Mouse (Mus musculus) embryonic fibroblast, embryonic 13.5 days (primary cell): ENCODE measurements around the gene Cabp4.

Experiments used
- CTCF ChIP-seq: IDR thresholded peaks from 2 replicates; pipeline ENCODE4 v1.5.1; 2011; ENCODE audit warnings: mild to moderate bottlenecking, control low read depth, low read length, moderate library complexity, borderline replicate concordance; ENCODE audit not compliant: insufficient read depth
- POLR2A ChIP-seq: IDR thresholded peaks from 2 replicates; pipeline ENCODE4 v1.6.1; 2011; ENCODE audit warnings: low read depth, mild to moderate bottlenecking, control low read depth, low read length, moderate library complexity

- TF ChIP-seq POLR2A (no peak), CTCF (no peak)
These were observed 50.1 kb downstream of the Cabp4 start for GRCm38 (mm10) chr19:4093772-4094171.
